Mouse (Mus musculus): ENCODE results near the gene Ephb2. TPM values are rescaled to one million over a fixed set of nuclear protein-coding genes. Genes with fewer than 3 reads are reported as not detected.

Ephb2 gene
- polyA plus RNA-seq, 1 experiment from 2014 or later = 9.5 TPM

DNA sequence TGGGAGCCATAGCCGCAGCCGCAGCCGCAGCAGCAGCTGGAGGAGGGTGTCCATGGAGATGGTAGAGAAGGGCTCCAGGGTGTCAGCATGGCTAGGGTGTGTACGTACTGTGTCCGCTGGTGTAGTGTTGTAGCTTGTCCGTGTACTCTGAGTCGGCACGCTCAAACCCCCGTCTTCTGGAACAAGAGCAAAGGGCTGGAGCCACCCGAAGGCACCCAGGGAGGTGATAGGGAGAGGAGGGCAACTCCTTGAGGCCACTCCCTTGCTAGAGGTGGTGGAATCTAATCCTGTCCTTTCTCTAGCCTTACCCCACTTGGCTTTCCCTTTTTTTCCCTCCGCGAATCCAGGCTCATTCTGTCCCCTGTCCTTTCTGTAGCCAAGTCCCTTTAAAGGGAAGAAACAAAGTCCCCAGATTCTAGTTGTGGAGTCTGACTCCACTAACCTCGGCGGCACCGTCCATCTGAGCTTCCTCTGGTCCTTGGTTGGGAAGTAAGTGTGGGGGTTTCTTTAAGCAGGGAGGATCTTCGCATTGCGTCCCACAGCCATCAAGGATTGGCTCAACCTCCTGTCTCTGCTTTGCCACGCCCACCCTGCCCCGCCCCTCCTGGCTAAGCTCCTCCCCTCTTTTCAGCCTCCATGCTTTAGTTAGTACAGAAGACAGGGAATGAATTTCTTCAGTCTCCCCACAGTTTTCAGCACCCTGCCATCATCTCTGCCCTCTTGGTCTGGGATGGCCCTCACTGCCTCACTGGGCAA, 163.3 kb downstream of the Ephb2 start:
- DNase-seq (ENCODE audit: extremely low spot score, low spot score) = no peak
- 91% methylated on average over 19 of the region's 19 CpGs for WGBS
- Histone ChIP-seq H3K27me3 (ENCODE audit: poor library complexity, severe bottlenecking) (no peaks in the 10 kb centered on the region), H3K4me3 (no peak overlapping the region), H3K4me1 (no peaks in the 10 kb centered on the region; the same call in 1 of the 2 replicates), H3K36me3 (replicated peaks) (peaks cover 85% of the 10 kb centered on the region), H3K27ac (no peak overlapping the region), H3K9me3 (no peaks in the 10 kb centered on the region)

DNA sequence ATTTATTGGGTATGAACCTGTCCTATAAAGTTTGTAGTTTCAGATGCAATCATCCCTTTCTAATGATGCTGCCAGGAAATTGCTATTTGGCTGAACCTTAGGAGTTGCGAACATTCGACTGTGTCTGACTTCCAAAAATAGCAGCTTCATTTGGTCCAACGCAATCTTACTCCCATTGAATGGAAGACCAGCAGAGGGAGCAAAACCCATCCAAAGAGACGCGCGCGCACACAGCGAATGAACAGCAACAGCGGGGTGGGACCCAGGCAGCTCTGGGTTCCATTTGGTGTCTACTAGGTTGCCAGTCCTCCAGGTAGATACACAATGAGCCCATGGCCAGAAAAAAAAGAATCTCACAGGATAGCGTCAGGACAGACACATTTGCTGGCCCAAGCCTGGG, 168.0 kb downstream of the Ephb2 start:
- H3K27ac ChIP-seq = no peak overlapping the region
- H3K36me3 ChIP-seq (replicated peaks) = peaks cover 94% of the 10 kb centered on the region
- no peaks in the 10 kb centered on the region for H3K4me1 ChIP-seq
- no peak overlapping the region for H3K4me3 ChIP-seq
- no peak for DNase-seq (ENCODE audit: extremely low spot score, low spot score)
- no peaks in the 10 kb centered on the region for H3K27me3 ChIP-seq (ENCODE audit: poor library complexity, severe bottlenecking)
- WGBS = 79% methylated on average over 10 of the region's 10 CpGs
- peaks cover 17% of the 10 kb centered on the region; the same call in 1 of the 2 replicates for H3K9me3 ChIP-seq

DNA sequence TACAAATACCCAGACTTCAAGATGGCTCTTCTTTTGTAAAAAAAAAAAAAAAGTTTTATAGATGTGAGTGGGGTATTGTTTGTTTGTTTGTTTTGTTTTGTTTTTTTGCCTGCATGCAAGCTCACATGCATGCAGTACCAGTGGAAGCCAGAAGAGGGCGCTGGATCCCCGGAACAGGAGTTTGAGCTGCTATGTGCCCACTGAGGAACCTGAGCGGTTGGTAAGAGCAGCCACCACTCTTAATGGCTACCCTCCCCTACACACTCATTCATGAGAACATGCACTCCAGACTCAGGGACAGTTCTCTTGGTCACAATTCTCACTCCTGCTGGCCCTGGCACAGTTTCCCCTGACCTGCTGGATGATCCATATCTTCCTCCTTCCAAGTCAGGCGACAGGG, 169.8 kb downstream of the Ephb2 start:
- Histone ChIP-seq H3K36me3 (replicated peaks) (peaks cover 92% of the 10 kb centered on the region), H3K4me1 (no peaks in the 10 kb centered on the region), H3K9me3 (peaks cover 17% of the 10 kb centered on the region; the same call in 1 of the 2 replicates), H3K27ac (no peak overlapping the region), H3K4me3 (no peak overlapping the region), H3K27me3 (ENCODE audit: poor library complexity, severe bottlenecking) (no peaks in the 10 kb centered on the region)
- 77% methylated on average over 4 of the region's 4 CpGs for WGBS
- no peak for DNase-seq (ENCODE audit: extremely low spot score, low spot score)

DNA sequence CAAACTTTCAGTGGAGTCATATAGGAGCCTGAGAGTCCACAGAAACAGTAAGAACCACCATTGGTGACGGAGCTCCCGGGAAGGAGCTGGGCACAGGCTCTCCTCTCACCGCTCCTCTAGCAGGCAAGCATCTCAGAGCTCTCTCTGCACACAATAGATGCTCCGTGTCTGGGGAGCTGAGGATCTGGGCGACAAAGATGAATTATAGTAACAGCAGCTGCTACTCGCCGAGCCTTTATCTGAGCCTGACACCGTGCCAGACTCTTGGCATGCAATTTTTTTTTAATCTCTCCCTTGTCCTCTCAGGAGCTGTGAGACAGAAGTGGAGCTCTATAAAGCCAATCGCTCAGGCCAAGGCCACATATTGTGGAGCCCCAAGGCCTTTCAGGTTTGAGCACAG, 170.7 kb downstream of the Ephb2 start:
- no peak overlapping the region for H3K27ac ChIP-seq
- no peak overlapping the region for H3K4me3 ChIP-seq
- H3K9me3 ChIP-seq = peaks cover 17% of the 10 kb centered on the region; the same call in 1 of the 2 replicates
- WGBS = 97% methylated on average over 9 of the region's 9 CpGs
- no peaks in the 10 kb centered on the region for H3K4me1 ChIP-seq
- no peaks in the 10 kb centered on the region for H3K27me3 ChIP-seq (ENCODE audit: poor library complexity, severe bottlenecking)
- DNase-seq (ENCODE audit: extremely low spot score, low spot score) = no peak
- H3K36me3 ChIP-seq (replicated peaks) = peaks cover 92% of the 10 kb centered on the region

DNA sequence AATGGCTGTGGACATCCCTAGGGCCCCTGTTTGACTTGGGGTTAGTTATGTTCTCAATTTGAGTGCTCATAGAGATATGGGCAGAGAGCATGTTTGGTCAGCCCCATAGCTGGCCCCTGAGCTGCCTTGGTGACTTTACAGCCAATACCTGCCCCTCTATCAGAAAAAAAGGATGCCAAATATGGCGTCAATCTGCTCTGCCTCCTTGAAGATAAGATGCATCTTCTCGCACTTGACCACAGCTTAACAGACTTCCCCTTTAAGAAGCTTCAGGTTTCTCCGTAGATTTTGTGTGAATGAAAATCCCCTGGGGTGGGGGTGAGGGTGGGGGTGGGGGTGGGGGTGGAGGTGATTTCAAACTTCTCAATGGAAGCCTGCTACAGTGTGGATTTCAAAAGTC, 177.9 kb downstream of the Ephb2 start:
- H3K27me3 ChIP-seq (ENCODE audit: poor library complexity, severe bottlenecking) = no peaks in the 10 kb centered on the region
- DNase-seq (ENCODE audit: extremely low spot score, low spot score) = no peak
- H3K4me1 ChIP-seq = peaks cover 4% of the 10 kb centered on the region
- H3K27ac ChIP-seq = no peak overlapping the region
- peaks cover 97% of the 10 kb centered on the region for H3K36me3 ChIP-seq (replicated peaks)
- H3K4me3 ChIP-seq = no peak overlapping the region
- WGBS = 84% methylated on average over 3 of the region's 3 CpGs
- no peaks in the 10 kb centered on the region for H3K9me3 ChIP-seq

DNA sequence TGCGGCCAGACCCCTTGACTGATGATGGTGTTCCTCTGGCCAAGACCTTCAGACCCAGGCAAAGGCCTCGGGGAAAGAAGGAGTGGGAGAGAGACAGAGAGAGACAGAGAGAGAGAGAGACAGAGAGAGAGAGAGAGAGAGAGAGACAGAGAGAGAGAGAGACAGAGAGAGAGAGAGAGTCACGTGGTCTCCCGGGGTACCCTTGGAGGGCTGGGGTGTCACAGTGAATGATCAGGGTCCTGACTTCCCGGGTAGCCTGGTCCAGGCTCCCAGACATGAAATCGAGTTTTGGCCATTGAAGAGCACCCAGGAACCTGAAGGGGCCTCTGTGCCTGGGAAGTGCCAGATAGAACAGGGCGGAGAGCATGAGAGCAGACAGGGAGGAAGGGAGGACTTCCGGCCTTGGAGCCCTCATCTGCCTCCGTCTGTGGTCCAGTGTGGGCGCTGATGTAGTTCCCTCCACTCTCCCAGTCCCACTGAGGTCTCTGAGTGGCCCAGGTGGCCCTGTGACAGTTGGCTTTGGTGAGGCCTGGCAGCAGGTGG, 182.0 kb downstream of the Ephb2 start:
- Histone ChIP-seq H3K4me3 (no peak overlapping the region), H3K9me3 (no peaks in the 10 kb centered on the region), H3K27me3 (ENCODE audit: poor library complexity, severe bottlenecking) (no peaks in the 10 kb centered on the region), H3K27ac (0 out of 2 replicates have a peak overlapping the region, but pooled peaks have one; percentile 12), H3K36me3 (replicated peaks) (peaks cover 66% of the 10 kb centered on the region), H3K4me1 (peaks cover 37% of the 10 kb centered on the region)
- DNase-seq (ENCODE audit: extremely low spot score, low spot score) = no peak
- 90% methylated on average over 10 of the region's 10 CpGs for WGBS

DNA sequence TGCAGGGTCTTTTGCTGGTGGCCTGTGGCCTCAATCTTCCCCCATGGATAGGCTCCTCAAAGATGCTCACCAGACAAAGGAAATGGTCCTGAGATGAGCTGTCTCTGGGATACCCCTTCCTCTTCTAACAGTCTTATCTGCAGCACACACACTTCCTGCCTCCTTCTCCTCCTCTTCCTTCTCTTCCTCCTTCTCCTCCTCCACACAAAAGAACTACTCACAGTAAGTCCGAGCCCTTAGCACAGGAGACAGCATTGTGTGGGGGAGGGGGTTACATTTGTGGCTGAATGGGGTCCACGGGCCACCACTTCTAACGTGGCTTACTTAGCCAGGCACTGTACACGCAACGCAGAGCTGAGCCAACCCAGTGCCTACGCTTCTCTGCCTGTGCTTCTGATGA, 182.8 kb downstream of the Ephb2 start:
- H3K27ac ChIP-seq = peak overlapping the region; percentile 60; the same call in 1 of the 2 replicates
- no peaks in the 10 kb centered on the region for H3K27me3 ChIP-seq (ENCODE audit: poor library complexity, severe bottlenecking)
- 72% methylated on average over 6 of the region's 6 CpGs for WGBS
- H3K4me1 ChIP-seq = peaks cover 40% of the 10 kb centered on the region
- H3K4me3 ChIP-seq = no peak overlapping the region
- peaks cover 59% of the 10 kb centered on the region for H3K36me3 ChIP-seq (replicated peaks)
- no peaks in the 10 kb centered on the region for H3K9me3 ChIP-seq
- no peak for DNase-seq (ENCODE audit: extremely low spot score, low spot score)

DNA sequence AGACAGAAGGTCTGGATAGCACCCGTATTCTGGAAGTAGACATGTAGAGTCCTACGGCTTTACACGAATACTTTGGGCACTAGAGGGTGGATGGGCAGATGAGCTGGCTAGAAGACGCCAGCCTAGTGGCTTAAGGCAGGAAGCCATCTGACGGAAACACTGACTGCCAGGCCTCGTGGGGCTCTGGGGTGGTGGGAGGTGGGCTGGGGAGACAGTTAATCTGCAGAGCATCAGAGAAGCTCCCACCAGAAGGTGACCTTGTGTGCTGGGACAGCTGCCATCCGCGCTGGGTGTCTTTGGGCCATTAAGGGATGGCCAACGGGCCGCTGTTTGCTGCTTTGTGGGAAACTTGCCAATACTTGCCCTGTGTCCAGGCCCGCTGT, 183.3 kb downstream of the Ephb2 start:
- Histone ChIP-seq H3K4me1 (peaks cover 40% of the 10 kb centered on the region), H3K27ac (peak overlapping the region; percentile 60; the same call in 1 of the 2 replicates), H3K9me3 (no peaks in the 10 kb centered on the region), H3K27me3 (ENCODE audit: poor library complexity, severe bottlenecking) (no peaks in the 10 kb centered on the region), H3K4me3 (no peak overlapping the region), H3K36me3 (replicated peaks) (peaks cover 54% of the 10 kb centered on the region)
- WGBS = 87% methylated on average over 11 of the region's 11 CpGs
- DNase-seq (ENCODE audit: extremely low spot score, low spot score) = no peak

DNA sequence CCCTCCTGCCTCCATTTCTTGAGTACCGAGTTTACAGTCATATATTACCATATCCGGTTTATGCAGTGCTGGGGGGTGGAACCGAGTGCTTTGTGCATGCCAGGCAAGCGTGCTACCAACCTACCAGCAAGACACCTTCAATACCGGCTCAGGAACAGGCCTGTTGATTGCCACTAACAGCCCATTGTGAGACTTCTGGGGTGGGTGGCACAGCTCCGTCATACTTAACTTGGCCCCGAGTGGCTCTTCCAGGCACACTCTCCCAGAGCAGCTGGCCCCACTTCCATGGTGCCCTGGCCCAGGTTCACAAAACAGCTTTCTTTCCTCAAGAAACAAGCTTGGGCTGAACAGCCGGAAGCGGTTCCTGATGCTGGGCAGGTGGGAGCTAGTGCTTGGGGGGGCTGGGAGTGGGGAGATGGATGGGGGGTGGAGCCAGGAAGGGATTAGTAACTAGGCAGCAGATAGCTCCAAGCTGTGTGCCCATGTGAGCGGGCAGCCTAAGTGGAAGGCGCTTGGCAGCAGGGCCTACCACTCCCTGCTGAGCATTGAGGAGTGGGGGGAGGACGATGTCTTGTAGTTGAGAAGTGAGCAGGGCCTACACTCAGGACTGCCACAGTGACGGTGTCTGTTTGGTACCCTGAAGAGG, 183.8 kb downstream of the Ephb2 start:
- peaks cover 49% of the 10 kb centered on the region for H3K36me3 ChIP-seq (replicated peaks)
- no peaks in the 10 kb centered on the region for H3K27me3 ChIP-seq (ENCODE audit: poor library complexity, severe bottlenecking)
- H3K9me3 ChIP-seq = peaks cover under 1% of the 10 kb centered on the region; the same call in 1 of the 2 replicates
- peak overlapping the region; percentile 60 for H3K27ac ChIP-seq
- peaks cover 40% of the 10 kb centered on the region for H3K4me1 ChIP-seq
- WGBS = 73% methylated on average over 13 of the region's 13 CpGs
- no peak for DNase-seq (ENCODE audit: extremely low spot score, low spot score)
- H3K4me3 ChIP-seq = no peak overlapping the region

DNA sequence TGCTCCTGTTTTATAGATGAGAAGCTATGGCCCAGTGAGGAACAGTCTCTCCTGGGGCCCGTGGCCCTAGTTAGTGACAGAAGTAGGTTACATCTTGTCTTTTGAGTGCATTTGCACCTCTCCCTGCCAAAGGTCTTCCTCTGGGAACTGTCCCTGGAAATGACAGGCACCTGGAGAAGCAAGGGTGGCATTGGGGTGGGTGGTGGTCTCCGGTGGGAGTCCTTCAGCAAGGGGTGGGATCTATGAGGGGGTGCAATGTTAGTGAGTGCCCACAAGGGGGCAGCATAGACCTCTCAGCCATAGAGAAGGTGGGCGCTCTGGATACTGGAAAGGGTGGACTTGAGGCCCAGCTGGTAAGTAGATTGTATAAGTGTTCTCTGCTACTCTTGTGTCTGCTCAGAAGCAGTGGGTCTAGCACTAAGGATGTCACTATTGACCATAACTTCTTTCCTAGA, 184.4 kb downstream of the Ephb2 start:
- H3K4me1 ChIP-seq = peaks cover 40% of the 10 kb centered on the region
- WGBS = 62% methylated on average over 3 of the region's 3 CpGs
- H3K4me3 ChIP-seq = no peak overlapping the region
- peak; percentile 59 for DNase-seq (ENCODE audit: extremely low spot score, low spot score)
- H3K9me3 ChIP-seq = peaks cover 3% of the 10 kb centered on the region; the same call in 1 of the 2 replicates
- peaks cover 42% of the 10 kb centered on the region for H3K36me3 ChIP-seq (replicated peaks)
- H3K27me3 ChIP-seq (ENCODE audit: poor library complexity, severe bottlenecking) = no peaks in the 10 kb centered on the region
- no peak overlapping the region for H3K27ac ChIP-seq

DNA sequence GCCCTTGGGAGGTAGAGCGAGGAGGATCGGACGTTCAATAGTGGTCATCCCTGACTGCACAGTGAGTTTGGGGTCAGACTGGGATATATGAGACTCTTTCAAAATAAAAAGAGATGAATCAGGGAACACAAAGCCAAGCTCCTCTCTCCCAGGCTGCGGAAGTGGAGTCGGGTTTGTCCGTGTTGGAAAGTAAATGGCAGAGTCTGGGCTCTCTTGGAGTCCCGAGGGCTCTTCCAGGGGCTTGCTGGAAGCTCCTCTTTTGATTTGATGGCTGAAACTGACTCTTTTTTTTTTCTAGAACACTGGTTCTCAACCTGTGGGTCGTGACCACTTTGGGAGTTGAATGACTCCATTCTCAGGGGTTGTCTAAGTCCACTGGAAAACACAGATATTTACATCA, 185.5 kb downstream of the Ephb2 start:
- Histone ChIP-seq H3K27ac (no peak overlapping the region), H3K4me1 (peaks cover 40% of the 10 kb centered on the region), H3K27me3 (ENCODE audit: poor library complexity, severe bottlenecking) (no peaks in the 10 kb centered on the region), H3K36me3 (replicated peaks) (peaks cover 31% of the 10 kb centered on the region), H3K9me3 (peaks cover 3% of the 10 kb centered on the region; the same call in 1 of the 2 replicates), H3K4me3 (no peak overlapping the region)
- 85% methylated on average over 8 of the region's 8 CpGs for WGBS
- no peak for DNase-seq (ENCODE audit: extremely low spot score, low spot score)

DNA sequence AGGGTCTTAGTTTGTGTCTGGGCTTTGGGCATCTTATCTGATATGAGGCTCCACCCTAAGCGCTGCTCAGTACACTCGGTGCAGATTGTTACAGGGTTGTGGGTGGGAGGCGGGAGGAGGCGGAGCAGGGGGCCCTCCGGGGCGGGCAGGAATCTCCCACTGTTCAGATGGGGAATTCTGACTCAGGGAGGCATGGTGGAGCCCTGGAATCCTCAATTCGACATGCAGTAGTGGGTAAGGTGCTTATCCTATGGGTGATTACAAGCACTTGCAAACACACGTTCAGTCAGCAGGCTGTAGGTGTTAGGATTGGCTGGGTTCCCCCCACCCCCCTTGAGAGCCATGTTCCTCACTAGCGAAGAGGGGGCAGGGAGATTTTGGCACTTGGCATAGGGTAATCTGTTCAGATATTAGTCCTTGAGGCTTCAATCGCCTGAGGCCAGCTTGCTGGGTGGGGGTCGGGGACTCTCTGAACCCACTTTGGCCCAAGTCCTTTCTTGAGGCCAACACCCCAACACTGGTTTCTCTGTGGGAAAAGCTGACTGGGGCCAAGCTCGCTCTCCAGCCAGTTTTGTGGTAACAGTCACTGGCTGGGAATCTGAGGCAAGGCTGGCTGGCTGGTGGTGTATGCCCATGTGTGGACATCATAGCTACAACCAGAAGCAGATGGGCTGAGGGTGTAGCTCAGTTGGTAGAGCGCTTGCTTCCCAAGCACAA, 186.2 kb downstream of the Ephb2 start:
- no peaks in the 10 kb centered on the region for H3K27me3 ChIP-seq (ENCODE audit: poor library complexity, severe bottlenecking)
- H3K36me3 ChIP-seq (replicated peaks) = peaks cover 25% of the 10 kb centered on the region
- 40% methylated on average over 13 of the region's 13 CpGs for WGBS
- H3K9me3 ChIP-seq = peaks cover 3% of the 10 kb centered on the region; the same call in 1 of the 2 replicates
- peaks cover 40% of the 10 kb centered on the region for H3K4me1 ChIP-seq
- H3K27ac ChIP-seq = peak overlapping the region; percentile 27; the same call in 1 of the 2 replicates
- no peak overlapping the region for H3K4me3 ChIP-seq
- DNase-seq (ENCODE audit: extremely low spot score, low spot score) = peak; percentile 25

All from forebrain, embryonic 10.5 days (tissue).